Mouse (Mus musculus) cortical plate, adult 2 months (tissue): ENCODE data around the gene Mbtps2. TPM values are rescaled to one million over a fixed set of nuclear protein-coding genes. Genes with fewer than 3 reads are reported as not detected.
A peak's percentile ranks its signal among the peaks of the same experiment; 100 is the strongest.

Experiments used
- H3K27ac ChIP-seq: fragments of 200-500 bp; 2 replicates; pipeline ENCODE4 v1.5.1; 2012; ENCODE audit warnings: low read length, control low read depth, inconsistent platforms; ENCODE audit not compliant: insufficient read depth
- H3K4me1 ChIP-seq: fragments of 200-500 bp; 2 replicates; pipeline ENCODE4 v1.6.1; 2011; ENCODE audit warnings: low read length; ENCODE audit not compliant: control insufficient read depth, insufficient read depth
- H3K4me3 ChIP-seq: fragments of 200-500 bp; 2 replicates; pipeline ENCODE4 v1.5.1; 2011; ENCODE audit warnings: mild to moderate bottlenecking, low read length, control low read depth; ENCODE audit not compliant: insufficient read depth
- CTCF ChIP-seq: fragments of 200-500 bp; IDR thresholded peaks from 2 replicates; pipeline ENCODE4 v1.5.1; 2011; ENCODE audit warnings: mild to moderate bottlenecking, control low read depth, low read length; ENCODE audit not compliant: insufficient read depth; ENCODE audit errors: extremely low read depth
- POLR2A ChIP-seq: fragments of 200-500 bp; IDR thresholded peaks from 2 replicates; pipeline ENCODE4 v1.6.1; 2011; ENCODE audit warnings: mild to moderate bottlenecking, low read length, control low read depth; ENCODE audit not compliant: insufficient read depth; ENCODE audit errors: extremely low read depth
- polyA plus RNA-seq: library from polyadenylated mRNA; depleted of rRNA; stranded (reverse); fragments of >200 nt; gene quantifications from 2 replicates; pipeline ENCODE4 v1.2.3, GENCODE M21; 2012

Mbtps2 gene
- polyA plus RNA-seq, 1 experiment = 26.4 TPM

DNA sequence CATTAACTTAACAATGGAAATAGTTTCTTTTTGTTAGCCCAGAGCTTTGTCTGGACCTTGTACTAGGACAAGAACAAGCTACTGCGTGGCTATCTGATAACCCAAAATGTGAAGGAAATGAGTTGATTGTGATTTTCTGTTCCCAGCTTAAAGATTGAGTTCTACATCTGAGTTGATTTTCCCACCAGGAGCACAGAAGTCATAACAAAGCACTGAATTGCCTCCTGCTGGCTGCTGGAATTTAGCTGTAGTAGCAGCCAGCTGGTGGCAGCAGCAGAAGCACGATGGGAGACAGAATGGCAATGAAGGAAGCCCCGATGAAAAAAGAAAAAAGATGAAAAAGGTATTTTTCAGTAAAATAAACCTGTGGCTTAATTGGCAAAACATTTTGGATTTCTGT is 2.9 kb upstream of the Mbtps2 start:
- no peak overlapping the region for H3K4me3 ChIP-seq
- TF ChIP-seq CTCF (peak; percentile 30; the same call in 1 of the 2 replicates), POLR2A (no peak)
- H3K27ac ChIP-seq = no peak overlapping the region
- no peaks in the 10 kb centered on the region; the same call in 1 of the 2 replicates for H3K4me1 ChIP-seq

DNA sequence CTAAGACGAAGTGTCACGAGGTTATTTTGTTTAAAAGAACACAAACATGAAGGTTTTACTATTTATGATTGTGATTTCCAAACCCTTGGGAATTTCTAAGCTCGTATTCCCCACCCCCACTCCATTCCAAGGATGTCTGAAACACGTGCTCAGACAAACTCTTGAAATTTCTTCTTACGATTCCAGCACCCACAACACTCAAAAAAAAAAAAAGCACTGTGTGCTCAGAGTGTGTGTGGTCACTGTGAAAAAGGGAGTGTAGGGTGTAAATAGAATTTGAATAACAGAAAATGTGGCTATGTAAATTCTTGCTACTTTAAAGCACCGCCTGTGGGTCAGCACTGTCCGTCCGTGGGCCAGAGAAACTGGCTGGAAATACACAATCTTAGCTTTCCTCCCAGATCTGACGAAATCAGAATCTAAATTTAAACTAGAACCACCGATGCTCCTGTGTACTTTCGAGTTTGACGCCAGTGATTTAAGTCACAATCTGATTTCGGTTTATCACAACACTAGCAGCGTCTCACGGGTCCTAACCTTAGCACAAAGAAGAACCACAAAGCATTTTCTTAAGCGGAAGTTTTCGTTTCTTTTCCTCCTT is 830 bp downstream of the Mbtps2 start:
- TF ChIP-seq CTCF (no peak), POLR2A (no peak)
- H3K4me1 ChIP-seq = no peaks in the 10 kb centered on the region; the same call in 1 of the 2 replicates
- peak overlapping the region; percentile 60 for H3K4me3 ChIP-seq
- H3K27ac ChIP-seq = peak overlapping the region; percentile 75; the same call in 1 of the 2 replicates

DNA sequence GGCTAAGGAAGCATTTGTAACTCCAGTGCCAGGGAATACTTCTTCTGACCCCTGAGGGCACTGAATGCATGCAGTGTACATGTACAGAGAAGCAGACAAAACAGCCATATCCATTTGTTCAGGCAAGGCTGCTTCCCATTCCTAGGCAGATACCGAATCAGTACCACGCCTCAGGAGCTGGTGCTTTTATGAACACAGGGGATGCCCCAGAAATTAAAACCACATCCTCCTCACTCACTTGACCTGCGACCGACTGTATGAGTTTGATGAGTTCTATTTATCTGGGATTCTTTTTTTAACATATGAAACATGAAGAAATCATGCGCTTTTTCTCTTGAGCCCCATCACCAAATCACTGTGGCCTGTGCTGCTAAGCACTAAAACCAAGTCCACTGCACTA is 1.7 kb downstream of the Mbtps2 start:
- no peak for TF ChIP-seq POLR2A
- TF ChIP-seq CTCF = no peak
- Histone ChIP-seq H3K4me3 (no peak overlapping the region), H3K4me1 (no peaks in the 10 kb centered on the region; the same call in 1 of the 2 replicates), H3K27ac (no peak overlapping the region)

DNA sequence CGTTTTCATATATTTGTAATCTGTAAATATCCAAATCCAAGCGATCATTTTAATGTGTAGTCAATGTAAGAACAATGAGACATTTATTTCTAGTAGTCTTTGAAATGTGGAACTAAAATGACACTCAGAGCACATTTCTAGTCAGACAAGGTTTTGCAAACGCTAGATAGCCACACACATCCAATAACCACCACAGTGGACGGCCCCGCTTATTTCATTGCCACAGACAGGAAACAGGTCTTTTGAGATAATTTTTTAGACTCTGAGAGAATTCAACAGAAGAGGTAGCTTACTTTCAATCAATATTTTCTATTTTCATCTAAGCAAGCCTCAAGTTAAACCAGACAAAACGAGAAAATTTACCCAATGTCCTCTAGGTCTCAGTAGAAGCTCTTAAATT is 2.6 kb downstream of the Mbtps2 start:
- H3K27ac ChIP-seq = no peak overlapping the region
- TF ChIP-seq POLR2A (no peak), CTCF (no peak)

DNA sequence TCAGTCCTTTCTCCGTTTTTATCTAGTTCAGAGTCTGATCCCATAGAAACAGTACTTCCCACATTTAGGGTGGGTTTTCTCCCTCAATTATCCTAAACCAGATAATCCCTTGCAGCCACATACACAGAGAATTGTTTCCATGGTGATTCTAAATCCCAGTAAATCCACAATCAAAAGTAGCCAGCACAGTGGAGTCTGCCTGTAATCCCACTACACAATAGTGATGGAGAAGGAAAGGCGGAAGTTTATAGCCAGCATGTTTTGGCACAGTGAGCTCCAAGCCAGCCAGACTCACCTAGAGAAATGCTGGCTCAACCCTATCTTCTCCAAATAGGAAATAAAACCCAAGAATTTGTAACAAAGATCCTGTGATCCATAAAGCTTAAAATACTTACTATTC is 3.9 kb downstream of the Mbtps2 start:
- Histone ChIP-seq H3K27ac (no peak overlapping the region), H3K4me3 (no peak overlapping the region), H3K4me1 (no peaks in the 10 kb centered on the region; the same call in 1 of the 2 replicates)
- no peak for TF ChIP-seq CTCF
- TF ChIP-seq POLR2A = no peak

More for the DNA sequence above, 2.6 kb downstream of the Mbtps2 start:
- Histone ChIP-seq H3K4me1 (no peaks in the 10 kb centered on the region; the same call in 1 of the 2 replicates), H3K4me3 (no peak overlapping the region)

DNA sequence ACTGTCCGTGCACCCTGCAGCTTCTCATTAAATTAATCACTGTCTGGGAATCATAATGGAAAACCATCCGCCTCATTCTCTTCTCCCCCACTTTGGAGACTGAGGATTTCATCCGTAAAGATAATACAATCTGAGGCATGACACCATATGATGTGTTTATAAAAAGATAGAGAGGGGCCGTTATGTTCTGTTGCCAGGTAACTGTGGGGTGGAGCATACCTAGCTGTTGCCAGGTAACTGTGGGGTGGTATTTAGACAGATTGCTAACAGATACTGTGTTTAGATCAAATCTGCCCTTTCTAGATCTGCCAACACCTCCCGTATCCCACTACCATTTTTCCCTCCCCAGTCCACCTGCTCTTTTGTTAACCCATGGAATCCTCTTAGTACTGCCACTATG is 11.5 kb downstream of the Mbtps2 start:
- no peak overlapping the region for H3K4me3 ChIP-seq
- TF ChIP-seq POLR2A = no peak
- H3K27ac ChIP-seq = no peak overlapping the region
- H3K4me1 ChIP-seq = no peaks in the 10 kb centered on the region

DNA sequence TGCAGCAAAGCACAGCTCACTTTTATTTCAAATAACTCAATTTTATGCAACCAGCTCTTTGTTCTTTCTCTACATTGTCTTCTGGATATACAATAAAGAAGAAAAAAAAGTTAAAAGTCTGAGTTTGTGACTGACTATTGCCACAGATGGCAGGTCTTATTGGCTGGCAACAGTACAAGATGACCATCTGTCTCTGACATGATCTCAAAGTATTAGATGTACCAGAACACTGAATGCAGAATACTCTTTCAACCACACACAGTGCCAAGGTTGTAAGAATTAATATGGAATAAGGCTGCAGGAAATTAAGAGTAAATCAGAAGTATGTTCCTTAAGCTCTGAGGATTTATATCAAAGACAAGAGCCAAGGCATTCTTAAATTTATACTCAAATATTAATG is 12.1 kb downstream of the Mbtps2 start:
- Histone ChIP-seq H3K4me1 (no peaks in the 10 kb centered on the region), H3K4me3 (no peak overlapping the region), H3K27ac (no peak overlapping the region)
- TF ChIP-seq POLR2A = no peak
- TF ChIP-seq CTCF = no peak

DNA sequence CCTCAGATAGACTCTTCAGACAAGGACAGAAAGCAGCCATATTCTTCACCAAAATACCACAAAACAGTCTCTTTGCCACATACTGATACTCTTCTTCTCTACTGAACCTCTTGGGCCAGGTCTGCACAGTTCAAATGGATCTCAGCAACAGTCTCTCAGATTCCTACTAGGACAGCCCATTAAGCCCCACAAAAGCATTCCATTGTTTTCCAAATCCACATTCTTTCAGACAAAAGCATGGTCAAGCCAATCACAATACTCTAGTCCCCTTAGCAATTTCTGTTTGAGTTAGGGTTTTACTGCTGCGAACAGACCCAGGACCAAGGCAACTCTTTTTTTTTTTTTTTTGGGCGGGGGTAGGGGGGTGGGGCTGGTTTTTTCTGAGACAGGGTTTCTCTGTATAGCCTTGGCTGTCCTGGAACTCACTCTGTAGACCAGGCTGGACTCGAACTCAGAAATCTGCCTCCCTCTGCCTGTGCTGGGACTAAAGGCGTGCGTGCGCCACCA is 19.4 kb downstream of the Mbtps2 start:
- Histone ChIP-seq H3K27ac (no peak overlapping the region), H3K4me1 (no peaks in the 10 kb centered on the region), H3K4me3 (no peak overlapping the region)
- TF ChIP-seq POLR2A = no peak
- no peak for TF ChIP-seq CTCF

DNA sequence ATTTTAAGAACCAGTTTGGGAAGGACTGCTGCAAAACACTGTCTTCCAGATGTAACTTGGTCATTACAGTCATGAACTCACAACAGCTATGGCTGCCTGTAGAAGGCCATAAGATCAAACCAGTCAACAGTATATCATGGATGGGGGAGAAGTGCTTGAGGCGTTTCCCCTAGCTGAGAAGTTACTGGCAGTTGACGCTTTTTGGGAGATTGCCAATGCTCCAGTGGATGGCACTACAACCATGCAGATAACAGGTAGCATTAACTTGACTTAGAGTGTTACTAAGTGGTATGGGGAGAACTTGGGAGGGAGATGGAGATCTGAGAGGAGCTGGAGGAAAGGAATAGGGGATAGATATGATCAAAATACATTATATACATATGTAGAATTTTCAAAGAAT is 23.8 kb downstream of the Mbtps2 start:
- TF ChIP-seq CTCF (no peak), POLR2A (no peak)
- H3K4me1 ChIP-seq = no peaks in the 10 kb centered on the region
- no peak overlapping the region for H3K27ac ChIP-seq
- H3K4me3 ChIP-seq = no peak overlapping the region

DNA sequence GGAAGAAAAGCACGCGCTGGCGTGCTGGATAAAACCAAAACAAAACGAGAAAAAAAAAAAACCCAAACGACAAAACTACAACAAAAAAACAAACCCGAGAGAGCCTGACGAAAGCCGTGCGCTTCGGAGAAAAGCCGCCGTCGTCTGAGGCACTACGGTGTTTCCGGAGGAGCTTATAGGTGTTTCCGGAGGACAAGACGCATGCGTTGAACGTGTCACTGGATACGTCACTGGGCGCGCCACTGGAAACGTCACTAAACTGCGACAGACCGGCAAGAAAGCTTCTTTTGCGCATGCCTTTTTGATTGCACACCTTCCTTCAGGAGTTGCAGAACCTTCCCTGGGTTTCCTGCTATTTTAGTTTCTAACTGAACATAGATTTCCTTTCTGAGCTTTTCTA is 29.7 kb downstream of the Mbtps2 start, which contains the start of gene Yy2:
Gene Yy2, minus strand, starts transcription at position 146 of the 400 bp plus-strand sequence.
- no peak within 1 kb of the TSS for H3K27ac ChIP-seq
- H3K4me1 ChIP-seq = no peaks in the 10 kb centered on the region
- H3K4me3 ChIP-seq = no peak within 1 kb of the TSS
- TF ChIP-seq POLR2A (no peak), CTCF (no peak)
